Mouse (Mus musculus) limb, embryonic 13.5 days (tissue): Measurements from ENCODE around the gene Glyctk. TPM values are rescaled to one million over a fixed set of nuclear protein-coding genes. Genes with fewer than 3 reads are reported as not detected.

Experiments used
- ATAC-seq: fragments of 200-750 bp; cut with Nextera tagmentation; 2 replicates; pipeline ENCODE4 v1.8.0; 2017; ENCODE audit warnings: low read depth, moderate number of reproducible peaks, moderate TSS enrichment; ENCODE audit not compliant: low FRiP score
- H3K27ac ChIP-seq: fragments of 300-500 bp; sonication (generic); 2 replicates; pipeline ENCODE4 v1.5.1; 2015; ENCODE audit warnings: inconsistent platforms, mild to moderate bottlenecking, moderate library complexity
- H3K27me3 ChIP-seq: fragments of 300-500 bp; sonication (generic); 2 replicates; pipeline ENCODE4 v1.6.1; 2015; ENCODE audit warnings: mild to moderate bottlenecking, inconsistent platforms
- H3K36me3 ChIP-seq: fragments of 300-500 bp; sonication (generic); 2 replicates; pipeline ENCODE4 v1.6.1; 2015; ENCODE audit warnings: inconsistent platforms, mild to moderate bottlenecking, moderate library complexity
- H3K4me1 ChIP-seq: fragments of 300-500 bp; sonication (generic); 2 replicates; pipeline ENCODE4 v1.6.1; 2015; ENCODE audit warnings: inconsistent platforms
- H3K4me2 ChIP-seq: fragments of 300-500 bp; sonication (generic); replicated peaks from 2 replicates; pipeline ENCODE4 v1.6.1; 2015; ENCODE audit warnings: inconsistent platforms, mild to moderate bottlenecking, moderate library complexity
- H3K4me3 ChIP-seq: fragments of 300-500 bp; sonication (generic); 2 replicates; pipeline ENCODE4 v1.5.1; 2015; ENCODE audit warnings: moderate library complexity, mild to moderate bottlenecking, inconsistent platforms
- H3K9ac ChIP-seq: fragments of 300-500 bp; sonication (generic); 2 replicates; pipeline ENCODE4 v1.6.1; 2015; ENCODE audit warnings: mild to moderate bottlenecking, inconsistent platforms
- H3K9me3 ChIP-seq: fragments of 300-500 bp; sonication (generic); 2 replicates; pipeline ENCODE4 v1.6.1; 2016; ENCODE audit warnings: inconsistent platforms
- WGBS: fragments of 180-500 bp; shearing (Covaris S2); methylation state at CpG from one replicate; pipeline ENCODE4 v1.1.7; 2015; 5-methylcytosine and 5-hydroxymethylcytosine counted together
- polyA plus RNA-seq: library from polyadenylated mRNA; unstranded; fragments of >200 nt; fragmentation: Nextera tagmentation; extraction: Ambion mirVana; gene quantifications from 2 replicates; pipeline ENCODE4 v1.2.1, GENCODE M21; 2015

Glyctk gene
- 3.2 and 3.3 TPM in 2 replicates for polyA plus RNA-seq

DNA sequence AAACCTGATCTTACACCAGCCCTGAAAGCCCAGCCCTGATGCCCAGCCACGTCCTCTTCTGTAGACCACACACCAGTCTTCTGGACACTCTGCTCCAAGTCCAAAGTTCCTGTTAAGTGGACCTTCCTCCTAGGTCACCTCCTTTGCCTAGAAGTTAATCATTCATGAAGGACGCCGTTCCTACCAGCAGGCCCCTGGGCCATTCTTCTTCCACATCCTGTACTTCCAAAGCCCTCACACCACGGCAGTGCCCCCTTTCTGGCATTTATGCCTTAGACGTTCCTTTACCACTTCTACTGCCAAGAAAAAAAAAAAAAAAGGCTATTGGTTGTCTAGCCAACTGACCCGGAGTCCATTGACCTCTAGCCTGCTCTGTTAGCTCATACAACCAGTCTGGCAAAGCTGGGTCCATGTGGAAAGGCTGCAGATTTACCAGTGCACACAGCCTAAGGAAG lies at the start of gene Glyctk:
Glyctk (minus strand) TSS at position 102 of the 455 bp plus-strand sequence.
- WGBS: 79% methylated on average over 6 of the region's 6 CpGs
- 0 out of 2 replicates have a peak, but pooled peaks cover 3% of the 10 kb centered on the region for H3K4me1 ChIP-seq
- no peaks in the 10 kb centered on the region for H3K36me3 ChIP-seq
- H3K4me2 ChIP-seq: no peak within 1 kb of the TSS
- no peak within 1 kb of the TSS for H3K9ac ChIP-seq
- no peak within 1 kb of the TSS for H3K4me3 ChIP-seq
- H3K27ac ChIP-seq: no peak within 1 kb of the TSS
- no peaks in the 10 kb centered on the region for H3K9me3 ChIP-seq
- ATAC-seq: no peak
- peaks cover 13% of the 10 kb centered on the region for H3K27me3 ChIP-seq

DNA sequence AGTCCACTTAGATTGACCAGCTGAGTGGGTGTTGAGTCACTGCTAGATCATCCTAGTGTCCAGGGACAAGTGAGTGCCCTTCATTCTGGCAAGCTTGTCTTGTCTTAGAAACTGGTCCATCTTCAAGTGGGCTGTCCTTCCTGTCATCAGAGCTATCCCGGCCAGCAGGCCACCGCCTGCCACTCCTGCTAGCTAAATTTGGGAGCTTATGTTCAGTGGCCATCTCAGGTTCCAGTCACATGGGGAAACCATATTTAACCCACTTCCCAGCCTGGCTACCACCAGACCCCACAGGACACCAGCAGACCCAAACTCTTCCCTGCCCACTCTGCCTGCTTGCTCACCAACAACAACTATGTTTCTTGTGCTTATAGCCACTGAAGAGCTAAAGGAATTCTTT lies 48.6 kb upstream of the Glyctk start:
- WGBS: 82% methylated on average over 2 of the region's 2 CpGs
- H3K4me2 ChIP-seq: no peak overlapping the region
- no peaks in the 10 kb centered on the region for H3K27me3 ChIP-seq
- H3K4me1 ChIP-seq: peaks cover 36% of the 10 kb centered on the region
- H3K36me3 ChIP-seq: peaks cover 14% of the 10 kb centered on the region
- no peak overlapping the region for H3K27ac ChIP-seq
- no peak overlapping the region for H3K4me3 ChIP-seq
- H3K9ac ChIP-seq: no peak overlapping the region; the same call in none of the 2 replicates
- H3K9me3 ChIP-seq: no peaks in the 10 kb centered on the region
- ATAC-seq: no peak

DNA sequence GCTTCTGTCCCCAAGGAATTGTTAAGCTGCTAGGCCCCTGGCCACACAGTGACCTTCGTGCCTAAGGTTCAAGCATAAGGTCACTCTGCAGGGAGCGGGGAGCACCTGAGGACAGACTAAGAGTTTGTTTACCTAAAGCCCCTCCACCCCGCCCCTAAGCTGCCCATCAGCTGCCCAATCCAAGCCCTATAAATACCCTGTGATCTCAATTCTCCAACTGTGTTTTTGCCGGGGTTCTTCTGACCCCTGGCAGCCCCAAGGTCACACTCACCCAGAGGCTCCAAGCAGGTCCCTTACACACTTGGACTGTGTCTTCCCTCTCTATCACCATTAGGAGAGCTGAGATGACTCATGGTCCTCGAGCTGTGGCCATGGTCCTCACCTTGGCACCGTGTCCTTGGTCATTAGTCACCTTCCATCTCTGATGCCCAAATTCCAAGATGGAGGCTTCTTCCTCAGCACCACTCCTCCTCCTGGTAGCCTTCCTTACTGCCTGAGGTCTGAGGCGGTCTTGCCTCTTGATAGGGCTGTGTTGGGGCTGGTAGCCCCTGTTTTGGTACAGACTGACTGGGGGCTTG lies 47.9 kb upstream of the Glyctk start:
- no peak overlapping the region for H3K27ac ChIP-seq
- no peak for ATAC-seq
- H3K4me3 ChIP-seq: no peak overlapping the region
- 75% methylated on average over 7 of the region's 7 CpGs for WGBS
- H3K4me1 ChIP-seq: peaks cover 29% of the 10 kb centered on the region
- no peaks in the 10 kb centered on the region for H3K27me3 ChIP-seq
- H3K4me2 ChIP-seq: no peak overlapping the region
- no peak overlapping the region; the same call in 1 of the 2 replicates for H3K9ac ChIP-seq
- no peaks in the 10 kb centered on the region for H3K9me3 ChIP-seq
- H3K36me3 ChIP-seq: peaks cover 14% of the 10 kb centered on the region

DNA sequence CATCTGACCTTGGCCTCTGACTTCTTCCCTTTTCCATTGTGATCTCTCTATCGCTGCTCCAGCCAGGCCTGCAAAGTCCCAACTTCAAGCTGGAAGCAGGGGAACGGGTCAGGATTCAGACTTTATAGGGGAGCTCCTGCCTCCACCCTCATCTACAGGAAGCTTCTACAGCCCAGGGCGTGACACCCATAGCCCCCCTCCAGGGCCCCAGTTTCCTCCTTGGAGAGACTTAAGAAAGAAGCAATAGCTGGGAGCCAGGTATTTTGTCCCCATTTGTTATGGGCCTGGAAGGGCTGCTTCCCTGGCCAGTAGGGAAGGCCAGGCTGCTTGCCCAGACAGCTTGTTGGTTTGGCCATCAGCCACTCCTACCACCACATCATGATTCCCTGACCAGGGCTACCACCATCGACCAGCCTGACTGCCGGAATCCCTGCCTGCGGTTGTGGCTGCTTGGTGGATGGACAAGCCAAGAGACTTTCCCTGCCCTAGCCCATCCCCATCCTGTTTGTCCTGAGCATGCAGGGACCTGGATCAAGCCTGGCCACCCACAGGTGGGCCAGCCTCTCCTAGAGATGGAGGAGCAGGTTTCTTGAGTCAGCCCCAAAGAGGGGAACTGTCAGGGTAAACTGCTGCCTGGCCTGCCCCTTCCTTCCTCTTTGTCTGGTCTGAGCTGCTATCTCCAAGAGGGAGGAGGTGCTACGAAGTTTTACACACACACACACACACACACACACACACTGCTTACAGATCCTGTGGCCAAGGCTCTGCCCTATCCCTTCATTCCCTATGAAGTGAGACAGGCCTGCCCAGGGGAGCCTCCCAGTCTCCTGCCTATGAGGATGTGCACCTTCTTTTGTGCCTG lies 46.3 kb upstream of the Glyctk start:
- Histone ChIP-seq H3K36me3 (peaks cover 14% of the 10 kb centered on the region), H3K4me2 (peak overlapping the region; percentile 70), H3K9ac (peak overlapping the region; percentile 80), H3K9me3 (no peaks in the 10 kb centered on the region), H3K4me1 (peaks cover 37% of the 10 kb centered on the region), H3K4me3 (peak overlapping the region; percentile 65), H3K27me3 (no peaks in the 10 kb centered on the region), H3K27ac (no peak overlapping the region)
- 70% methylated on average over 7 of the region's 7 CpGs for WGBS
- no peak for ATAC-seq

DNA sequence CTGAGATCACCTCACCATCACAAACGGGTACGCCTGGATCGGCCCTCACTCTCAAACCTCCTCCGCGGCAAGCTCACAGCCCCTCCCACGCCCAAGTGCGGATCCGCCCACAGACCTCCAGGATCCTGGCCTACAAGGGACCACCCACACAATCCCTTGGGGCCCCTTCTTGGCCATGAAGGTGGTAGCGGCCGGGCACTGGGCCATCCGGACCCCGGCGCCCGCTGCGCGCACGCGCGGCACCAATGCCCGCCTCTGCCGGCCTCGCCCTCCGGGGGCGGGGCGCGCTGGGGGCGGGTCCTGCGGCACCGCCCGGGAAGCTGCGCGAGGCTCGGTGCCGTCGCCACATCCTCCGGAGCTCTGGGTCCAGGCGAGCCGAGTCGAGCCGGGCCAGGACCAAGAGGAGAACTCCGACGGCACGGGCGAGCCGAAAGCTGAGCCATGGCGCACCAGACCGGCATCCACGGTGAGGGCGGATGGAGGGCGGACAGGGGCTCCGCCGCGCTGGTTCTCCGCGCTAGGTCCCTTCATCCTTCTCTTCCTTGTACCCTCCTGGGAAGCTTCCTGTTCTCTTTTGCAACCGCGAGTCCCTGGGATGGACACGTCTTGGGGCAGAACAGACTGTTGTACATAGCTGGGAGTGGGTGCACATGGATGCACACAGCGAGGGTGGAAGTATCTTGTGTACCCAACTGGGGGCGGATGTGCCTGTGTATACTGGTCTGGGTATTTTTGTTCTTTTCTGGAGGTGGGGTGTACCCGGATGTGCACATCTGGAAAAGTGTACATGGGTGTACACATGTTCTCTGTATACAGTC lies 45.1 kb upstream of the Glyctk start, which contains the start of gene Twf2:
Twf2 (plus strand) TSS at position 290 of the 818 bp plus-strand sequence.
- Histone ChIP-seq H3K27me3 (no peaks in the 10 kb centered on the region), H3K4me1 (peaks cover 43% of the 10 kb centered on the region), H3K4me3 (peak within 1 kb of the TSS; percentile 65), H3K27ac (peak within 1 kb of the TSS; percentile 74), H3K9me3 (no peaks in the 10 kb centered on the region), H3K36me3 (peaks cover 9% of the 10 kb centered on the region), H3K4me2 (peak within 1 kb of the TSS; percentile 70), H3K9ac (peak within 1 kb of the TSS; percentile 80)
- peak; percentile 90 for ATAC-seq
- WGBS: 2% methylated on average over 60 of the region's 61 CpGs

DNA sequence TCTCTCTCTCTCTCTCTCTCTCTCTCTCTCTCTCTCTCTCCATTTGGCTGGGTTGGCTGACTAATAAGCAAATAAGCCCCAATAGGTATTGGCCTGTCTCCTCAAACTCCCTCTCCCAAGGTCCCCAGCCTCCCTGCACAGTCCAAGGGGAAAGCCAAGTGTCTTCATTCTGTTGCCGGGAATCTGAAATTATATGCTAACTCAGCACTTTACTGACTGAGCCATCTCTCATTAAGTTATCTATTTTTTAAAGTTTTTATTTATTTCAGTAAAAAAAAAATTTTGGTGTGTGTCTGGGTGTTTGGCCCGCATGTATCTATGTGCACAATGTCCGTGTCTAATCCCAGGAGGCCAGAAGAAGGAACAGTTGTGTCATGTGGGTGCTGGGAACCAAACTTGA lies 44.0 kb upstream of the Glyctk start:
- Histone ChIP-seq H3K36me3 (peaks cover 8% of the 10 kb centered on the region), H3K27me3 (no peaks in the 10 kb centered on the region), H3K4me3 (peak overlapping the region; percentile 65; the same call in 1 of the 2 replicates), H3K27ac (no peak overlapping the region; the same call in 1 of the 2 replicates), H3K4me1 (peaks cover 54% of the 10 kb centered on the region), H3K9me3 (no peaks in the 10 kb centered on the region), H3K9ac (no peak overlapping the region), H3K4me2 (peak overlapping the region; percentile 70)
- WGBS: 85% methylated on average over 3 of the region's 3 CpGs
- no peak for ATAC-seq

DNA sequence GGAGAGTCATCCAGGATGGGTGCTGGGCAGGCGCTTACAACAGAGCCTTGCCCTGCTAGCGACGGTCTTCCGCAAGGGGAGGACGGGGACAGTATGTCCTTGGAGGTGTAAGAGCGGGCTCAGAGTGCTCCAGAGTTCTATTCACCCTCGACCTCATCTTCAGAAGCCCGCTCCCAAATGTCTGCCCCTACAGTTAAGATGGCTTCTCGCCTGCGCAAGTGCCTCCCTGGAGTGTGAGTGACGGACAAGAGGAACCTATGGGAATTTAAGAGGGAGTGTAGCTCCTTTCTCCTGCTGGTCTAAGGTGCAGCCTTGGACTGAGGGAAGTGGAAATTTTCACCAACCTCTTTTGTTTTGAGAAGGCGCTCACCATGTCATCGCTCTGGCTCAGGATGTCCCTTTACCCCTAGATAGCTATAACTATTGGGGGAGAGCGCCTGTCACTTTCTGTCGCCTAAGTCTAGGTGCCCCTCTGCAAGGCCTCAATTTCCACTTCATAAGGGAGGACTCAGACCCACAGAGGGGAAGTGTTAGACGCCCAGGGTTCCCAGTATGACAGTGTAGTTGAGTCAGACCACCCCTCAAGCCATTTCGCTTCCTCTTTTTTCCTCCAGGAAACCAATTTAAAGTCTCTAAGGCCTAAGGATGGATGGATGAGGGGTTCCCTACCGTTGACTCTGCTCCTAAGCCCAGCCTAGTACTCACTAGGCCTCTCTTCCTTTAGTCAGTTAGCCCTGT lies 41.8 kb upstream of the Glyctk start, which contains the start of gene Ppm1m:
Ppm1m (minus strand) TSS at position 212 of the 738 bp plus-strand sequence.
- Histone ChIP-seq H3K9ac (peak within 1 kb of the TSS; percentile 80), H3K4me1 (peaks cover 42% of the 10 kb centered on the region), H3K4me3 (peak within 1 kb of the TSS; percentile 66), H3K4me2 (peak within 1 kb of the TSS; percentile 66), H3K36me3 (peaks cover 26% of the 10 kb centered on the region), H3K9me3 (no peaks in the 10 kb centered on the region), H3K27me3 (no peaks in the 10 kb centered on the region), H3K27ac (peak within 1 kb of the TSS; percentile 48; the same call in 1 of the 2 replicates)
- ATAC-seq: no peak
- WGBS: 48% methylated on average over 18 of the region's 18 CpGs

DNA sequence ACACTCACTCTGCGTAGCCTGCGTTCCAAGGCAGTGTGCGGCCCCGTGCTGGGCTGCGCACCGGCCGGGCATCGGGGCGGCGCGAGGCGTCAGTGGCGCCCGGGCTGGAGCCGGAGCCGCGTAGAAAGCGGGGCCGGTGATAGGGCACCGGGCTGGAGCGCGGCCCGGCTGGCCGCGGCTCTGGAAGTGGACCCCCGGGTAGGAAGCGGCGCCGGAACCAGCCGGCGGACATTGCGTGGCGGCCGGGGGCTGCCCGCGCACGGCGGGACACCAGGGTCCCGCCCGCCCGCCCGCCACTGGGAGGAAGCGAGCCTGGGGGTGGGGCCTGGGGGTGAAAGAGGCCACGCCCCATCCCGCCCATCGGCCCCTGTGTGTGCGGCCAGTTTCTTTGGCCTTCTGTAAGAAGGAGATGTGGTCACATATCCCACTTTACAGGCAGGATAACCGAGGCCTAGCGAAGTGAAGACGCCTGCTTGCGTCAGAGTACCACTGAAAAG lies 41.1 kb upstream of the Glyctk start:
- Histone ChIP-seq H3K9me3 (no peaks in the 10 kb centered on the region), H3K27ac (peak overlapping the region; percentile 48; the same call in 1 of the 2 replicates), H3K4me3 (peak overlapping the region; percentile 66), H3K36me3 (peaks cover 33% of the 10 kb centered on the region), H3K27me3 (no peaks in the 10 kb centered on the region), H3K4me1 (peaks cover 35% of the 10 kb centered on the region), H3K9ac (peak overlapping the region; percentile 80), H3K4me2 (peak overlapping the region; percentile 66)
- peak; percentile 41 for ATAC-seq
- WGBS: under 1% methylated on average over 51 of the region's 51 CpGs

DNA sequence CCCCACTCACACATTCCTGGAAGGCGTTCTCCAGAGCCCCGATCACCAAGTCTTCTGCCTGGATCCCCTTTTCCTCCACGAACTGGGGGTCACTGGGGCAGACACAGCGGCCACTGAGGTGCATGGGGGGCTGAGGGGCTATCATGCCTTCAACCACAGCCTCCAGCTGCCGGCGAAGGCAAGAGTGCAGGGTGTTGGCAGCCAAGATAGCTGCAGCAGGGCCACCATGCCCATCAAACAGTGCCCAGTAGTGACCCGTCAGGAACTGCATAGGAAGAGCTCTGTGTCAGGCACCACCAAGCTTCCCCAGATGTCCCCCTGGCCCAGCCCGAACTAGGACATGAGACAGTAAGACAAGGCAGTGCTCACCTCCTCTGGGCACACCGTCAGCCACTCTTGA lies 39.8 kb upstream of the Glyctk start:
- H3K4me3 ChIP-seq: peak overlapping the region; percentile 66; the same call in 1 of the 2 replicates
- peaks cover 29% of the 10 kb centered on the region for H3K4me1 ChIP-seq
- H3K9ac ChIP-seq: peak overlapping the region; percentile 80

DNA sequence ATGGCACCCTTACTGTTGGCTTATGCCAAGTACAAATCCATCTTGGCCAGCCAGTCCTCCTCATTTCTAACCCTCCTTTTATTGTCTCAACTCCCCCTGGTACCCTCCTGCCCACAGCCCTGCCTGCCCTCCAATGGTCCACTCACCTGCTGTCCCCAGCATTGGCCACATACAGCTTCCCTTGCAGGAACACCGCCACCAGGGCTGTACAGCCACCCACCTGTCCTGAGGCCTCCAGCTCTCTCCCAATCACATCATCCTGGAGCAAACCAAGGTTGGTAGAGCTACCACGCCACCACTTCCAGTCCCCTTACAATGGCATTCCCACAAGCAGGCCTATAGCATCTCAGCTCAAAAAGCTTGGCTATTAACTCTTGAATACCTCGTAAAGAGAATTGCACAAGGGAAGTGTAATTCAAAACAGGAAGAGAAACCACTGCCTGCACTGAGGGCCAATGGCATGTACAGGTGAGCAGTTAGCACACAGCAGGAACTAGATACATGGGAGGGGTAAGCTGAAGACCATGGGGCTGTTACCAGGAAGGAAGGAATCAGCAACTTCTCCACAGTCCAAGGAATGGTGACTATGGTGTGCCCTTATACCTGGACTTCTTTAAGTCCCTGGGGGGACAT lies 39.3 kb upstream of the Glyctk start:
- Histone ChIP-seq H3K27ac (no peak overlapping the region), H3K4me1 (peaks cover 27% of the 10 kb centered on the region), H3K9ac (no peak overlapping the region), H3K4me2 (no peak overlapping the region), H3K9me3 (no peaks in the 10 kb centered on the region), H3K27me3 (no peaks in the 10 kb centered on the region), H3K4me3 (no peak overlapping the region), H3K36me3 (peaks cover 47% of the 10 kb centered on the region)
- WGBS: 69% methylated on average over 3 of the region's 3 CpGs
- ATAC-seq: no peak

More for the DNA sequence above, 39.8 kb upstream of the Glyctk start:
- Histone ChIP-seq H3K36me3 (peaks cover 43% of the 10 kb centered on the region), H3K4me2 (peak overlapping the region; percentile 66), H3K9me3 (no peaks in the 10 kb centered on the region), H3K27ac (no peak overlapping the region), H3K27me3 (no peaks in the 10 kb centered on the region)
- 90% methylated on average over 9 of the region's 9 CpGs for whole genome bisulfite sequencing
- ATAC-seq: no peak
